Mouse (Mus musculus): ENCODE measurements around the gene Megf11. TPM values are rescaled to one million over a fixed set of nuclear protein-coding genes. Genes with fewer than 3 reads are reported as not detected.

The Megf11 gene
- polyA plus RNA-seq, 1 experiment from 2014 or later = 0.37 TPM

DNA sequence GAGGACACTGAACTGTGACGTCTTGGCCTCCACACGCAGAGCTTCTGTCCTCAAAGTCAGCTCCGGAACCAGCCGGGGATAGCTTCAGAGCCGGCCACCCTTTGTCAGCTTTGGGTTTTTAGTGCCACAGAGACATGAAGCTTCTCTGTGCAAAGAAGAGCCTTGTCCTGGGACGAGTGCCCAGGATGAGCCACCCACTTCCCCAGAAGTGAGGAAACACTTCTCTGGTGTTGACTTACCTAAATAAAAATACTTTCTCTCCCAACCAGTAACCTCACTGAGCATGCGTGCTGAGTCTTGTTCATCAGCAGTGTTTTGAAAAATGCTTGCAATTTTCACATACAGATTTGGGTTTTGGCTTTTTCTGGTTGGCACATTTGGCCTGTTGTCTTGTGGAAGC, 29.8 kb upstream of the Megf11 start:
- no peaks in the 10 kb centered on the region for H3K36me3 ChIP-seq
- no peak overlapping the region for H3K9ac ChIP-seq
- no peaks in the 10 kb centered on the region for H3K9me3 ChIP-seq (replicated peaks)
- WGBS = 83% methylated on average over 7 of the region's 7 CpGs
- ATAC-seq (ENCODE audit: insufficient number of reproducible peaks, low FRiP score) = no peak
- no peak overlapping the region for H3K4me2 ChIP-seq
- H3K27me3 ChIP-seq (replicated peaks) = no peaks in the 10 kb centered on the region
- H3K4me1 ChIP-seq (replicated peaks) = no peaks in the 10 kb centered on the region
- H3K4me3 ChIP-seq = no peak overlapping the region
- no peak overlapping the region for H3K27ac ChIP-seq (ENCODE audit: poor library complexity, severe bottlenecking)

GRCm38 (mm10) chr9:64361231-64361950, 24.0 kb upstream of the Megf11 start:
- no peaks in the 10 kb centered on the region for H3K4me1 ChIP-seq (replicated peaks)
- no peaks in the 10 kb centered on the region for H3K27me3 ChIP-seq (replicated peaks)
- H3K36me3 ChIP-seq = no peaks in the 10 kb centered on the region
- H3K9me3 ChIP-seq (replicated peaks) = no peaks in the 10 kb centered on the region
- no peak overlapping the region for H3K4me3 ChIP-seq
- H3K27ac ChIP-seq (ENCODE audit: poor library complexity, severe bottlenecking) = no peak overlapping the region
- no peak overlapping the region for H3K4me2 ChIP-seq
- no peak overlapping the region for H3K9ac ChIP-seq
- ATAC-seq (ENCODE audit: insufficient number of reproducible peaks, low FRiP score) = no peak
- WGBS = 76% methylated on average over 9 of the region's 9 CpGs

DNA sequence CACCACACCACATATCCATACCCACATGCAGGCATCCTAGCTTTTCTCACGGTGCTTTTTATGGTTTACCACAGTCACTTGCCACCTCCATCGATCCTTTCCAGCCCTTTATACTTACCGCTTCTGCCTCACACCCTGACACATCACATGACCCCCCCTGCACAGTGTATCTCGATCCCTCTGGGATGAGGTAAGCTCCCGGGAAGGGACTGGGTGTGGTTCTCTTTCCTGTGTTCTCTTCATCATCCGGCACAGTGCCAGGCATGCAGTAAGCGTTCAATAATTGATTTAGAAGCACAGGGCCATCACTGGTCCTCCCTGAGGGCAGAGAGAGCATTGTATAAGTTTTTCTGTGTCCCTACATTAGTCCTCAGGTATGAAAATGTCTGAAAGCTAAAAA, 15.6 kb upstream of the Megf11 start:
- no peak for ATAC-seq (ENCODE audit: insufficient number of reproducible peaks, low FRiP score)
- WGBS = 53% methylated on average over 7 of the region's 7 CpGs
- H3K9ac ChIP-seq = no peak overlapping the region
- H3K4me1 ChIP-seq (replicated peaks) = no peaks in the 10 kb centered on the region
- H3K4me2 ChIP-seq = no peak overlapping the region
- peaks cover 6% of the 10 kb centered on the region for H3K27me3 ChIP-seq (replicated peaks)
- no peaks in the 10 kb centered on the region for H3K36me3 ChIP-seq
- H3K4me3 ChIP-seq = no peak overlapping the region
- no peak overlapping the region for H3K27ac ChIP-seq (ENCODE audit: poor library complexity, severe bottlenecking)
- no peaks in the 10 kb centered on the region for H3K9me3 ChIP-seq (replicated peaks)

DNA sequence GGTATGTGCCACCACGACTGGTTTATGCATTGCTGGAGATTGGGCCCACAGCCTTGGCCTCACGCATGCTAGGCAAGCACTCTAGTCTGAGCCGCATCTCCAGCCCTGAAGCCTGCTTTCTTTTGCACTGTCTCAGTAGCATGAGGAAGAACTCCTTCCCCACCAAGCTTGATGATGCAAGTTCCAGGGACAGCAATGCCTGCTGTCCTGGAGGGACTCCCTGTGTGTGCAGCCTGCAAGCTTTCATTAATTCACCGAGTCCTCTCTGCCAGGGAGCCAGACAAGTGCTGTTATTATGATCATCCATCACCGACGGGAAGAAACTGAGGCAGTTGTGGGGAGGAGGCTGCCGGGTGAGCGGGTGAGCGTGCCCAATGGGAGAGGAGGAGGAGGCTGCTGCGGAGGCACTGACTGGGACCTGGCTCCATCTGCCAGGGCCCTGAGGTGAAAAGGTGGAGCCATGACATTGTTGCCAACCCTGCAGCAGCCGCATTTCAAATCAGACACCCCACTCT, 14.1 kb upstream of the Megf11 start:
- ATAC-seq (ENCODE audit: insufficient number of reproducible peaks, low FRiP score) = no peak
- Histone ChIP-seq H3K9ac (no peak overlapping the region), H3K4me1 (replicated peaks) (no peaks in the 10 kb centered on the region), H3K36me3 (no peaks in the 10 kb centered on the region), H3K27me3 (replicated peaks) (peaks cover 7% of the 10 kb centered on the region), H3K9me3 (replicated peaks) (no peaks in the 10 kb centered on the region), H3K4me2 (no peak overlapping the region), H3K4me3 (no peak overlapping the region), H3K27ac (ENCODE audit: poor library complexity, severe bottlenecking) (no peak overlapping the region)
- WGBS = 60% methylated on average over 11 of the region's 11 CpGs

DNA sequence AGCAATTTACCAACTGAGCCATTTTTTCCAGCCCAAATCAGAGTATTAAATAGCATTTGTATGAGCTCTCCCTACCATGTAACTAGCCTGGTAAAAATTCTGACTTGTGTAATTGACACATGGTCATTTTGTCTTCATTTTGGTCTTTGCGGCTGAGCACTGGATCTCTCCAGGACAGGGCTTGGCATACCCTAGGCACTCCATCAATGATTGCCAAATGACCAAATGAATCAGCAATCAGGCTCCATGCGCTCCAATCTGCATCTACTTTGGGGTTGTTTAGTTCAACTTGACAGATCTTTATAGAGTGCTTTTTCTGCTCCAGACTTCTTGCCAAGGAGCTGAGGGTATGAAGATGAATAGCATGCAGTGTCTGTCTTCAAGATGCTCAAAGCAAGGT, 9.0 kb upstream of the Megf11 start:
- Histone ChIP-seq H3K4me3 (no peak overlapping the region), H3K27ac (ENCODE audit: poor library complexity, severe bottlenecking) (no peak overlapping the region), H3K9ac (no peak overlapping the region), H3K4me1 (replicated peaks) (no peaks in the 10 kb centered on the region), H3K9me3 (replicated peaks) (no peaks in the 10 kb centered on the region), H3K36me3 (no peaks in the 10 kb centered on the region), H3K4me2 (no peak overlapping the region), H3K27me3 (replicated peaks) (peaks cover 17% of the 10 kb centered on the region)
- ATAC-seq (ENCODE audit: insufficient number of reproducible peaks, low FRiP score) = no peak
- 82% methylated on average over 2 of the region's 2 CpGs for WGBS

DNA sequence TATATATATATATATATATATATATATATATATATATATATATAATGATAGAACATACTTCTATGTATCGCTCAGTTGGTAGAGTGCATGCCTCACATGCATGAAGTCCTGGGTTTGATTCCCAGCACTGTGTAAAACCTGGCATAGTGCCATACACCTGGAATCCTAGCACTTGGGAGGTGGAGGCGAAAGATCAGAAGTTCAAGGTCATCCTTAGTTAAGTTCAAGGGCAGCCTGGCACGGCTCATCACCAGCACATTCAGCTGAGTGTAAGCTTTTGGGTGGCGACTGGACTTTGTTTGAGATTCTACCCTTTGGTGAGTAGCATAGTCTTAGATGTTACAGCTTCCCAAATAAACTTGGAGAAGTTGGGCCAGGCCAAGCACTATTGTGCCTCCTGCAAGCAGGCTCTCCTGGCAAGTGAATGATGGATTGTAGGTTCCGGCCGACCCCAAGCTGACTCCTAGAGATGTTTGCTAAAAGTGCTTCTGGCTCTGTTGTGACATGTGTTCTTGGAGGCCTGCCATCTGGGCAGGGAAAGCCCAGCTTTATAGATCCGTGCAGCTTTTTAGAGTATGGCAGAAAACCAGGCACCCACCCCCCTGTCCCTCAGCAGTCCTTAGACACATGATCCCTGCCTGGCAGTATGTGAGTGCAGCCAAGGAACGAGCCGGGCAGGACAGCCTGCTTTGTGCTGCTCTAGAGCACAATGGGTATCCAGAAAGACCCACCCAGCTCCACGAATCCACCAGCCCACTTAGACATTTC, 2.2 kb upstream of the Megf11 start:
- Histone ChIP-seq H3K27ac (ENCODE audit: poor library complexity, severe bottlenecking) (no peak overlapping the region), H3K4me3 (no peak overlapping the region), H3K4me1 (replicated peaks) (peaks cover 15% of the 10 kb centered on the region), H3K27me3 (replicated peaks) (peaks cover 63% of the 10 kb centered on the region), H3K36me3 (no peaks in the 10 kb centered on the region), H3K4me2 (no peak overlapping the region), H3K9ac (no peak overlapping the region), H3K9me3 (replicated peaks) (no peaks in the 10 kb centered on the region)
- 52% methylated on average over 10 of the region's 10 CpGs for WGBS
- ATAC-seq (ENCODE audit: insufficient number of reproducible peaks, low FRiP score) = no peak

GRCm38 (mm10) chr9:64386466-64387211, 1.2 kb downstream of the Megf11 start:
- Histone ChIP-seq H3K4me2 (peak overlapping the region; percentile 99), H3K27me3 (replicated peaks) (peaks cover 83% of the 10 kb centered on the region), H3K9me3 (replicated peaks) (no peaks in the 10 kb centered on the region), H3K4me3 (peak overlapping the region; percentile 64), H3K4me1 (replicated peaks) (peaks cover 15% of the 10 kb centered on the region), H3K9ac (peak overlapping the region; percentile 61; the same call in 1 of the 2 replicates), H3K27ac (ENCODE audit: poor library complexity, severe bottlenecking) (no peak overlapping the region), H3K36me3 (no peaks in the 10 kb centered on the region)
- no peak for ATAC-seq (ENCODE audit: insufficient number of reproducible peaks, low FRiP score)
- WGBS = 1% methylated on average over 45 of the region's 45 CpGs

DNA sequence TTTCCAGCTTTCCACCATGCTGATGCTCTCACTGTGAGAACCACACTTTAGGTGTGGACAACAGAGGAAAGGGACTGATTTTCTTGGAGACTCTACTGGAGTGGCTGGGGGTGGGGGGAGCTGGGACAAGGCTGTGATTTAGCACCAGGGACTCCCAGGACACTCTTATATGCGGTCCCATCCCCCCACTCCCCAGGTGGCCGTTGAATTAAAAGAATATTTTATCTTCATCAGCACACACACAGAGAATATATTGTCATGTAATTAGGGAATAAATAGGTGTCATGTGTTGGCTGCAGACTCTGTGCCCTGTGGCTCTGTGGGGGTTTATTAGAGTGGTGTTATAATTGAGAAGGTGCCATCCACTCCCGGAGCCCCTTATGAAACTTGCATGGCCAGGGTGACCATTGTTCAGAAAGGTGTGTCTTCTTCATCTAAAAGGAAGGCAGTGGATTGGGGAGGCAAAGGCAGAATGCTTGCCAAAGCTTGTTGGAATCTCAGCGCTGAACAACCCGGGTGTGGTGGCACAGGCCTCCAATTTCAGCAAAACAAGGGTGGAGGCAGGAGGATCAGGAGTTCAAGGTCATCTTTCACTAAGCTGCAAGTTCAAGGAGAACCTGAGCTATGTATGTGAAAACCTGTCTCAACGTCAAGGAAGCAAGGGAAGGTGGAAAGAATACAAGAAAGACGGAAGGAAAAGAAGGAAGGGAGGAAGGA, 4.3 kb downstream of the Megf11 start:
- Histone ChIP-seq H3K9me3 (replicated peaks) (no peaks in the 10 kb centered on the region), H3K27me3 (replicated peaks) (peaks cover 70% of the 10 kb centered on the region), H3K4me2 (no peak overlapping the region), H3K36me3 (no peaks in the 10 kb centered on the region), H3K4me3 (no peak overlapping the region), H3K4me1 (replicated peaks) (peaks cover 20% of the 10 kb centered on the region), H3K27ac (ENCODE audit: poor library complexity, severe bottlenecking) (no peak overlapping the region), H3K9ac (no peak overlapping the region)
- no peak for ATAC-seq (ENCODE audit: insufficient number of reproducible peaks, low FRiP score)
- 64% methylated on average over 7 of the region's 7 CpGs for WGBS

- Histone ChIP-seq H3K9me3 (replicated peaks) (no peaks in the 10 kb centered on the region), H3K4me1 (replicated peaks) (peaks cover 6% of the 10 kb centered on the region), H3K9ac (0 out of 2 replicates have a peak overlapping the region, but pooled peaks have one; percentile 8), H3K27ac (ENCODE audit: poor library complexity, severe bottlenecking) (no peak overlapping the region), H3K4me2 (no peak overlapping the region), H3K27me3 (replicated peaks) (peaks cover 34% of the 10 kb centered on the region), H3K36me3 (no peaks in the 10 kb centered on the region), H3K4me3 (no peak overlapping the region)
- 46% methylated on average over 5 of the region's 5 CpGs for WGBS
- no peak for ATAC-seq (ENCODE audit: insufficient number of reproducible peaks, low FRiP score)
Measured at GRCm38 (mm10) chr9:64393914-64394596, 8.6 kb downstream of the Megf11 start.

DNA sequence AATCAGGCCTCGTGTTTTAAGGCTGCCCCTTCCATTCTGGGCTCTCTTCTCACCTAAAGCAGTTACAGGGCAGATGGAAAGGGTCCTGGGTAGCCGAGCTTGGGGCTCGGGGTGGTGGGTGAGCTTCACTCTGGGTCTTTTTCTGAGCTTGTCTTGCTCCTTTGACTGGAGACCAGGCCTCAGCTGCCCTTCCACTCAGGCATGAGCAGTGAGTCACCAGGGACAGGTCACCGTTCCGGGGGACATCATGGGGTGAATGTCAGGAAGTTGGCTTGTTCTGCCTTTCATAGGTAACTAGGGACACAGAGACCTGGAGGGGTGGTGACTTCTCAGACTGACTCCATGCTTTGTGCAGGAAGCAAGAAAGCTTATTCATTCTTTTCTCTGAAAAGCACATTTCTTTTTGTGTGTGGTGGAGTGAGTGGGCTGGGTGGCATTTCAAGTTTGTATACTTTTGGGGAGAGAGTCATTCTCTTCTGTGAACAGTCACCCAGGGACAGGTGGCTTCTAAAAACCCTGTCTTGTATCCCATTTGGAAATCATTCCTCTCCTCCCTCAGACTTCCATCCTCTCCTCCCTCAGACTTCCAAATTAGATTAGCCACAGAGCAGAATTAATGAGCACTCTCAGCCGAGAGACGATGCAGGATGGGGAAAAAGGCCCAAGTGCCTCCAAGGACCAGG, 10.0 kb downstream of the Megf11 start:
- H3K4me2 ChIP-seq = no peak overlapping the region
- no peak for ATAC-seq (ENCODE audit: insufficient number of reproducible peaks, low FRiP score)
- WGBS = 73% methylated on average over 7 of the region's 7 CpGs

More for the DNA sequence above, 10.0 kb downstream of the Megf11 start:
- Histone ChIP-seq H3K4me3 (no peak overlapping the region), H3K36me3 (no peaks in the 10 kb centered on the region), H3K27me3 (replicated peaks) (peaks cover 38% of the 10 kb centered on the region), H3K27ac (ENCODE audit: poor library complexity, severe bottlenecking) (no peak overlapping the region), H3K4me1 (replicated peaks) (peaks cover 6% of the 10 kb centered on the region), H3K9ac (no peak overlapping the region), H3K9me3 (replicated peaks) (no peaks in the 10 kb centered on the region)
